Mouse (Mus musculus) urinary bladder, postnatal 25 days (tissue): ENCODE results near the gene Gcnt7.
A peak's percentile ranks its signal among the peaks of the same experiment; 100 is the strongest.

ENCODE experiments used
- DNase-seq: peaks from one replicate; pipeline ENCODE4 v3.0.0; 2022; ENCODE audit warnings: low spot score

Gene Gcnt7

DNA sequence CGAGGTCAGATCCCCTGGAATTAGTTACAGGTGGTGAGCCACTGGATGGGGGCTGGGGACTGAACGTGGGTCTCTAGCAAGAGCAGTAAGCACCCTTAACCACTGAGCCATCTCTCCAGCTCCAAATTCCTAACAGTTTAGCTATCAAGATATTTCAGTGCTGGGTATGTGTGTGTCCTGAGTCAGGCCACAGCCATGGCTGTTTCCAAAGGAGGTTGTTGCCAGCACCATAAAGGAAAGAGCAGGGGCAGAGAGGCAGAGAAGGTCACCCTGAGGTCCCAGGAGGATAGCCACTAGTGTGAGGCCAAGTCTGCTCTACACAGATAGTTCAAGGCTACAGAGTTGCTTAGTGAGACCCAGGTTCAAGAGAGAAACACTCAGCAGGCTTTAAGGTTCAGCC, 2.3 kb upstream of the Gcnt7 start:
- no peak for DNase-seq

DNA sequence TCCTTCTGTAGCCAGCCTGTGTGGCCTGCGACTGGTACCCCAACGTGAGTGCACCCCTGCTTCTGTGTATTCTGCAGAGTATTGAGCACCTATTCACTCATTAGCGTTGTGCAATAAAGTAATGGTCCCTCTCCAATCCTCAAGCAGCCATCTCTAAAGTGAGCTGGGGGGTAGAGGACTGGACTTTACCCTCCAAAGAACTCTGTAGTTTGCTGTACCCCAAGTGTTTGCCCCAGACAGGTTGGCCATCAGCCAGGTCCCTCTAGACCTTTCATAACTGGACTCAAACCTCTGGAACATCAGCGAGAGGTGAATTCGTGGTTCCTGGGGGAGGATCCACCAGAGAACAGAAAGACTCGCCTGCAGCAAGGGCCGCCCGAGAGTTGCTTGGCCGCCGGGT, 5.9 kb downstream of the Gcnt7 start:
- no peak for DNase-seq

DNA sequence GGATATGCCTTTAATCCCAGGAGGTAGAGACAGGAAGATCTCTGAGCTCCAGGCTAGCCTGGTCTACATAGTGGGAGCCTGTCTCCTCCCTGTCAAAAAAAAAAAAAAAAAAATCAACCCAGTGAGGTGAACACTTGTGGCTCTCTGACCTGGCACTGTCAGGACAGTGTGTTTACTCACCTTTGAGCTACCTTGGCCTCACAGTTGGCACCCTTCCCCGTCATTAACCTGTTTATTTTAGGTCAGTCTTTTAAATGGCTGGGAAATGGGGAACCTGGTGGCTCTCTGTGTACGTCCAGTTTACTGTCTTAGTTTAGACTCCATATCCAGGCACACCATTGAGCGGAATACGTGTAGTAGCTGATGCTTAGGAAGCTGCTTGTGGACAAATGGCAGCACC, 6.4 kb downstream of the Gcnt7 start:
- no peak for DNase-seq

DNA sequence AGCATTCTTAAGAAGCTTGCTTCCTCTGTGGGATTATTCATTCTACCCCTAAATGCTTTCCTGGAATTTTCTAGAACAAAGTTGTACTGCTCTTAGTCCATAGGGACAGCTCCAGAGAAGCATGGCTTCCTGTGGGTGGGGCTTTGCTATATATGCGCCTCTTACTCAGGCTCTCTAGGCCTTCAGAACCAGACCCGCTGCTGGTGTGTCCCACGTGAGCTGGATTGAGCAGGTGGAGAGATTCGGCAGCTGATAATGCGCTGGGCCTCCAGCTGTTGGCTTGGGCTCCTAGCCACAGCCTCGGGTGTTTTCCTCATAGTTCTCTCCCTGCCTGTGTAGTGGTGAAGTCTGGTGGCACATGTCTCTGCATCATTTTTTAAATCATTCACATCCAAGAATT, 7.8 kb downstream of the Gcnt7 start:
- no peak for DNase-seq

DNA sequence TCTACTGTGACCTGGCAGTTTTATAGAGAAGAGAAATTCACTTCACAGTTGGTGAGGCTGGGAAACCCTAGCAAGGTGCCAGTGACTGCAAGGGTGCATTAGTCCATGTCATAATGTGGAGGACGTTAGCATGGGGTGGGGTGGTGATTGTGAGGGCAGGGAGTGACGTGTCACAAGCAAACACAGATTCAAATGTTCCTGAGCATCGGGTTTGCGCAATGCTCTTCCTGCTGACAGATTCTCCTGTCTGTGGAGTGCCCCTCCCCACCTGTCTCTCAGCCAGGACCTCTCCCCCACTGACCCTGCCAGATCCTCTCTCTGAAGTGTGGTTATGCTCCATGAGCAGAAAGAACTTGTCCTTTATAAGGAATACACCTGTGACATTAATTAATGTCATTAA, 10.1 kb downstream of the Gcnt7 start:
- DNase-seq, result no peak

DNA sequence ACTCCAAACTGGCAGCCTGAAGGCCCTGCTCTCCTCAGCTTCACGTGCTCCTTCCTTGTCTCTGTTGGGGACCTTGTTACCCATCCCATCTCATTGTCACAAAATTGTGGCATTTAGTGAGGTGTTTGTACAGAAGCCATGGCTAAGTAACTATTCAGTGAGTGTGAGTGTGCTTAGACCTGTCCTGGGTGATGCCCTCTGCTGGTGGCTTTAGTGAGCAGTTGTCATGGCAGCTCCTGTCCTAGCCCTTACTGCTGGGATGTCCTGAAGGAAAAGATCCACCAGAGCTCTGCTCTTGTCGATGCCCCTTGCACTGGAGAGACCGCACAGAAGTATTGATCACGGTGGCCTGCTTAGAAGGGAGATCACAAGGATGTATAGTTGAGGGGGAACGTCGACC, 11.1 kb downstream of the Gcnt7 start:
- no peak for DNase-seq

DNA sequence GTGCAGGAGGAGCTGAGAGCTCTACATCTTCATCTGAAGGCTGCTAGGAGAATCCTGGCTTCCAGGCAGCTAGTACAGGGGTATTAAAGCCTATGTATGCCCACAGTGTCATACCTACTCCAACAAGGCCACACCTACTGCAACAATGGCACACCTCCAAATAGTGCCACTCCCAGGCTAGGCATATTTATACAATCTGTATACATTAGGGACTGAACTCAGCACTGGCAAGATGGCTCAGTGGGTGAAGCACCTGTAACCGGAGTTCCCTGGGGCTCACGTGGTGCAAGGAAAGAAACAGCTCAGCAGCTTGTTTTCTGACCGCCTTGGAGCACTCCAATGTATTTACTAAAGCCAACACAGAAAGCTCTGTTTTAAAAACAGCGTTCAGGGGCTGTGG, 12.8 kb downstream of the Gcnt7 start:
- DNase-seq, result no peak

DNA sequence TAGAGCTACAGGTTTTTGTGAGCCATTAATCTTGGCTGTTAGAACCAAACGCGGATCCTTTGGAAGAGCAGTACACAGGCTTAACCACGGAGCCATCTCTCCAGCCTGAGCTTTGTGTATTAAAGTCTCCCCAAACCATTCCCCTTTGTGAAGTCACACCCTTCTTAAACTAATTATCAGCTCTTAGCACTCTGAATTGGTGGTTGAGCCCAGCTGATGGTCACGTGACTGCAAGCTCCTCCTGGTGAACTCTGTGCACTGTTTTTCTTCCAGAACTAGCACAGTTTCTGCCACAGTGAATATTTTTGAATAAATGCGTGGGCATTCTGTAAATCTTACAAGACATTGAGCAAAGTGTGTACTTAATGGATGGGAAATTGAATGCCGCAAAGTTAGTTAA, 17.2 kb downstream of the Gcnt7 start:
- no peak for DNase-seq

DNA sequence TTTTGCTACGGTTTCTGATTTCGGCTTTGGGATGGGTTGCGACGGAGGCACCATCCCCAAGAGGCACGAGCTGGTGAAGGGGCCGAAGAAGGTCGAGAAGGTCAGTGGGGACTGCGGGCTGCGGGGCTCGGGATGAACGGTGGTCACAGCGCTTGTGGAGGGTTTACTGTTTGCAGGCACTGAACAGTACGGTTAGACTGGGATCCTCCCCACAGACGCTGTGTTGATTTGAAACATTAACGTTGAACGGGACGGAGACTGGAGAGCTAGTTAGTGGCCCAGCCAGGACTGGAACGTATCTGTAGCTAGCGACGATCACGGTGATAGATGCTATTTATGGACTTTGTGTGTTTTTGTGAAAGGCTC, 17.8 kb downstream of the Gcnt7 start:
- no peak for DNase-seq

DNA sequence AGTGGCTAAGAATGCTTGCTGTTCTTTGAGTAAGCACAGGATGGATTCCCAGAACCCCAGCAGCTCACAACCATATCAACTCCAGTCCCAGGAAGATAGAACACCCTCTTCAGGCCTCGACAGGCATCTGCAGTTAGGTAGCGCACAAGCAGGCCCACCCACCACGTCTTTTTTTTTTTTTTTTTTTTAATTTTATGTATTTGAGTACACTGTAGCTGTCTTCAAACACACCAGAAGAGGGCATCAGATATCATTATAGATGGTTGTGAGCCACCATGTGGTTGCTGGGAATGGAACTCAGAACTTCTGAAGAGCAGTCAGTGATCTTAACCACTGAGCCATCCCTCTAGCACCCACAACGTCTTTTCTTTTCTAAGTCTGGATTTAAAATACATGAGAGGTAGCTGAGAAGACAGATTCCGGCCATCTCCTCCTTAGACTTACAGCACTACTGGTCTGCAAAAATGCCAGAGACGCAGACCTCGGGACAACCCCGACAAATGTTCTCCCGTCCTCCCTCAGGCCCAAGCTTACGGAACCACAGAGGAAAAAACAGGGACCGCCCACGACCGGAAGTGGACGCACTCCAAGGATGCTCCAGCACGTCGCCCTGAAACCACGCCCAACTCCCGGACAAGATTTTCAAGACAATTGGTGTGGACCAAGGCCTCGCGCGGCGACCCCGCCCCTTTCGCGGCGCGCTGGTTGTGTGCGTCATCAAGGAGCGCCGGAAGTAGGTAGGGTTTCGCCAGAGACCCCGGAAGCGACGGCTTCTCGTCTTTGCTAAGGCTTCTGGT, 18.4 kb downstream of the Gcnt7 start, which contains the start of gene Rtf2:
TSS of gene Rtf2 (plus strand) at position 714 of the 797 bp plus-strand sequence.
- DNase-seq, result peak; percentile 99

DNA sequence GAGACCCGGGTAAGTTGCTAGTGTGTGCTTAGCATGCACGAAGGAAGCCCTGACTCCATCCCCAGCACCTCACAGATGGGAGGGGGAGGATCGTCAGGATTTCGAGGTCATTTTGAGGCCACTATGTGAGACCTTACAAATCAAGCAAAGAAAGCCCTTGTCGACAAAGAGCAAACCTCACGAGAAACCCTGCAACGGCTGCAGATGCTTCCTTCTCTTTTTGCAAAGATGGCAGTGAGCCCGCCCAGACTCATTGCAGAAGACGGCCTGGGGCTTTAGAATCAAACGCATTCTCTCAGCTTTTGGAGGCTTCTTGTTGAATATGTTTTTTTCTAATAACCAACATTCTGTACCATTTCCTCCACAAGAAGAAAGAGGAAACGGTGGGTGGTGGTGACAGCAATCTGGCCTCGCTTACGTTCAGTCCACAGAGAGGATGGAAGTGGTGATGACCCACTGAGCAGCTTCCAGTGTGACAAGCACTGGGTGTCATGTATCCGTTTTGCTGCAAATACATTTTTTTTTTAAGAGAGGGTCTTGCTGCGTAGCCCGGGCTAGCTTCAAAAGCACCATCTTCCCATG, 20.9 kb downstream of the Gcnt7 start:
- no peak for DNase-seq

DNA sequence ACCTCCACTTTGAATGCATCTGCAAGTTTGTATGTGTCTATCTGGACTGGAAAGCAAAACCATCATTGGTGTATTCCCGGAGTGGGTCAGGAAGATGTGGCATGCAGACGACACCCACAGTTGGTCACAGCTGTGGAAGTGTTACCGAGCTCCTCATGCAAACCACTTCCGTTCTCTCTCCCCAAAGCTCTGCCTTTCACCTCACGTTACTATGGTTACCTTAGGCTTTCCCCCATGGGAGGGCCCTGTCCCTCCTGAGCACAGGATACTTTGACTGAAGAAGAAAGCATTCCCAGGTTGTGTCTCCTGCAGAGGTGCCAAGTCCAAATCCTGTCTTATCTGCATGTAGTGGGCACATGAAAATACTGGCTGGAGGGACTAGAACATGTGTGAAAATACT, 24.6 kb downstream of the Gcnt7 start:
- DNase-seq, result no peak

DNA sequence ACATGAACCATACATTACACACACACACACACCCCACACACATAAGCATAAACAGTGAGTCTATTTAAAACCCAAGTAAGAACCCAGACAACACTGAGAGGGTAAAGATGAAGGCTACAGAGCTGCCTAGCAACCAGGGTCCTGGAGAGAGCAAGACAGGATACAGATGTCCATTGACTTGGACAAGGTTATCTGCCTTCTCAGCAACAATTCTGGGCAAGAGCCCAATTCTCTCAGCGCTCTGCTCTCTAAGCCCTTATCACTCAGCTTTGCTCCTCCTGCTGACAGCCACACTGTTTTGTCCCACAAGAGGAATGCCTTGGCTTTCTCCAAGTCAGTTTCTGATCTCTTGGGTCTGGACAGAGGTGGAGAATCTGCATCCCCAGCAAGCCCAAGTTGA, 27.8 kb downstream of the Gcnt7 start:
- DNase-seq, result no peak

DNA sequence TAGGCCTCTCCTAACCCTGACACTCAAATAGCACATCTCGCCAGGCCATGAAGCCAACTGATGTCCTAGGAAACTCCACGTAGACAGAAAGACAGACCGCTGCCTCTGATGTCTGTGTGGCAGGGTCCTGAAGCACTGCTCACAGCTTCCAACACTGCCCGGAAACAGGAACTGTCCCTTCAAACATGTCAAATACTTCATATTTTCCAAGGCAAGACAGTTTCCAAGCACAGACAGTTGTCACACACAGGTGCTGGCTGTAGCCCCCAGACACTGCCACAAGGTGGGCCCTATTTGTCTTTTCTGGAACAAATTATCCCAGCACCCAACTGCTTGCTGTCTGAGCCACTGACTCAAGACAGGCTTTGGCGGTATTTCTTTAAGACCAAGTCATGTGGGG, 40.2 kb downstream of the Gcnt7 start:
- no peak for DNase-seq

DNA sequence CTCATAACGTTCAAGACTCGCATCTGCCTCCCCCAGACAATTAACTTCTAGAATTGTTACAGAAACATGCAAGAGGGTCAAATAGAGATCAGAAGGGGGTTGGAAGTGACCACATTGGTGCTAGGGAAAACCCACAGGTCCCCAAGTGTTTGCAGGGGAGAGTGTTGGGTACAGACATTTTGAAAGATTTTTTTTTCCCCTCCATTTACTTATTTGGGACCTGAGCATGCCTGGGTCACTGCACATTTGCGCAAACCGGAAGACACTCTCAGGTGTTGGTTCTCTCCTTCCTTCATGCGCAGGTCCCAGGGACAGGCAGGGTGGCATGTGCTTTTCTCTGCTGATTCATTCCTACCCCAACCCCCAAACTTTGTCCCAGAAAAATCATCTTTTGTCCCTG, 41.5 kb downstream of the Gcnt7 start:
- DNase-seq, result no peak

DNA sequence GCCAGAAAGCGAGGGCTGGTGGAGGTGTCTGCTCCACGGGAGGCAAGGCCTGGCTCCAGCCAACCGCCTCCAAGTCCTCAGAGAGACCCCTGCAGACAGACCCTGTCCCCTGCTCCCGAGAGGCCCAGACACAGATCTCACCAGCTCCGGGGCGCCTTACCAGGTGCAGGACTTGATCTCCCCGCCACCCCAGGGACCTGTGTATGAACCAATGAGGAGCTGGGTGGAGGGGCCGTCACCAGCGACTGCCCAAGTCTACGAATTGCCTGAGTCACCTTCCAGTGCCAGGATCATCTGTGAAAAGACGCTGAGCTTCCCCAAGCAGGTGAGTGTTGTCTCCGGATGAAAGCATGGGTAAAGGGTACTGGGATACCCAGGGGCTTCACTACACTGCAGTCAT, 42.2 kb downstream of the Gcnt7 start:
- no peak for DNase-seq

DNA sequence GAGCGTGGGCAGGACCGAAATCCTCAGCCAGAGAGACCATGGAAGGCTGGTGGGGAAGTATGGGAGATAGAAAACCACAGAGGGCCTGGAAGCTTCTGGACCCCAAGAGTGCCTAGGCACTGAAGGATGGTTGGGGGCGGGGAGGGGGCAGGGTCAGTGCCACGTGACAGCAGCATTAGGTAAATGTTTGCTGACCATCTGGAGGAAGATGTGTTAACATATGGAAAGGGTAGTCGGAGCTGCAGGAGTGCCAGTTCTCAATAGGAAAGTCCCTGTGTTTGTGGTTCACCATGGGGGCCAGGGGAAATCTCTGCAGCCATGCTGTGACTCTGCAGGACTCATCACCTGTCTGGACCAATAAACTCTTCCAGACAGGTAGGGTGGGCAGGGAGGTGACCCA, 44.5 kb downstream of the Gcnt7 start:
- no peak for DNase-seq

DNA sequence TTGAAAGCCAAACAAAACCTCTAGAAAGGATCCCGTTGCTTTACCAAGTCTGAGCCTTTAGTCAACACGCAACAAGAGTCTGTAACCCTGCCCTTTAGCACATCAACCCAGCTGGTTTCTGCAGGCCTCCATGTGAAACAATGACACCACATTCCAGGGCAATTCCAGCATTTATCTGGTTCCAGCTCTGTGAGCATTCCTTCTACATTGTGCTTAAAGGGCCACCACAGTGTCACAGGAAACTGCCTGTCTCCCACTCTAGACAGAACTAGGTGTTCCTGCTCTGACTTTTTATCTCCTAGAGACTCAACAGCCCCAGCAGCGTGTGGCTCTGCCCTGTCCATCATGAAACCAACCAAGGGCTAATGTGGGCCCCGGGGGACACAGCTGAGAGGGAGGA, 45.1 kb downstream of the Gcnt7 start:
- no peak for DNase-seq

DNA sequence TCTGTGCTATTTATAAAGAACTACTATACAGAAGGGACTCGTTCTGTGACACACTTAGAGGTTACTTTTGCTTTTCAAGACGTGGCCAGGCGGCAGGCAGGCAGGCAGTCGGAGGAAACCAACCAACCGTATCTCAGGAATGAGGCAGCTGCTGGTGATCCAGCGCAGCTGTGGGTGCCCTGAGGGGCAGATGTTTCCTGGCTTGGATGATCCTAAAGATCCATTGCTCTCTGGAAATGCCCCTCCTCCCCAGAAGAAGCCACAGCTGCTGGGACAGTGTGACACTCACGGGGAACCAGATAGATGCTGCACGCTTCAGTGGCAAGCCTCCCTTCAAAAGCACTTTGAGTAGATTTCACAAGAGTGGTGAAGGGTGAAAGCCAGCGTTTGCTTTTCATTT, 45.9 kb downstream of the Gcnt7 start:
- no peak for DNase-seq

DNA sequence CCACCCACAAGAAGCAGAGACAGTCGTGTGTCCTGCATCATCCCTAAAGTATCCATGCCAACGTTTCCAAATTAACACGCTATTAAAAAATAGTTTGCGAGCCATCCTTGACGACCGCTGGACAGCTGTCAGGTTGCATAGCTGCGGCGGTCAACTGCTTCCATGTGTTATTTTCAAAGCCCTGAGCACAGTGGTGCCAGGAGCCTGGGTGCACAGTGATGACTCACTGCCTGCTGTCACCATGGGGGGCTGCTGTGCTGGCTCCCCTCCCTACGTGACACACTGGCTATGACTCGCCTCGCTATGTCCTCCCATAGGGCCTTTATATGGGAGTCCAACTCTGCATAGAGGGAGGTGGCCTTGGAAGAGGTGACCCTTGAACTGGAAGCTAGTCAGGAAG, 47.3 kb downstream of the Gcnt7 start:
- DNase-seq, result no peak

DNA sequence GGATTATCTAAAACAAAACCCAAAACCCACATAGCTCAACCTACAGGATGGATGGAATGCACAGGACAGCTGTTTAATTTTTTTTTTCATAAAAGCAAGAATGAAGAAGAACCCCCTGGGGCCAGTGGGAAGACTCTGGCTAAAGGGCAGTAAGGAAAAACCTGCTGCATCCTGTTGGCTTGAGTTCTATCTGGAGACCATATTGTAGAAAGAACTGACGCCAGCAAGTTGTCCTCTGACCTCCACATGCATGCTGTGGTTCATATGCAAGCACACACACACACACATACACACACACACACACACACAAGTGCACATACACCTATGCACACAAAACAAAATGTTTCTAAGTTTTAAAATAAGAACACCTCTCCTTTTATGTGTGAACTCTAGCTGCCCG, 47.7 kb downstream of the Gcnt7 start:
- no peak for DNase-seq

DNA sequence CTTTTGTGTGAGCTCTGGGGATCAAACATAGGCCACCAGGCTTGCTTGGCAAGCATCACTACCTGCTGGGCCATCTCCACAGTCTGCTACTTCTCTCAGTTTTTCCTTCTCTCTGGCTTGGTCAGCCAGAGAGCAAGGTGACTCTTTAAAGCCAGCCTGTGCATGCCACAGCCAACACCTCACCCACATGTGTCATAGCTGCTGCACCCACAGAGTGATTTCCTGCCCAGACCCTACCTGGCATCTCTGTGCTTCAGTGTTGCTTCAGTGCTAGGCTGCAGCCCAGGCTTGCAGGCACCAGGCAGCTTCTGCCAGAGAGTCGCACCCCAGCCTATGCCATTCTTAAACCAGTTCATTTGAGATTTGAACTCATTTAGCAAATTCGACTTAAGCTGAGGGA, 50.9 kb downstream of the Gcnt7 start:
- no peak for DNase-seq

DNA sequence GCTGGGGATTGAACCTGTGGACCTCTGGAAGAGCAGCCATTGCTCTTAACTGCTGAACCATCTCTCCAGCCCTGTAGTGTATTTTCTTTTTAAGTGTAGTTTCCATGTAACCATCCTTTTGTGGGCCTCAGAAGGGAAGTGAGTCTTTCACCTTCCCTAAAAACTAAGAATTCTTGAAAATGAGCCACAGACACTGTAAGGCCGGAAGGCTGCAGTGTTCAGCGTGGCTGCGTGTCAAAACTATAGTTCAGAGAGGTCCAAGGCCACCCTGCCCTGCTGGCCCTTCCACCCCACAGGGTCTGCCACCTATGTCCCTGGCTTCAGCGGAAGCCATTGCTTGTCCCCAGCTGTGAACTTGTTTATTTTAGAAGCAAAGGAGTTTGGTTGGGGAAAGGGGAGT, 52.2 kb downstream of the Gcnt7 start:
- DNase-seq, result no peak

DNA sequence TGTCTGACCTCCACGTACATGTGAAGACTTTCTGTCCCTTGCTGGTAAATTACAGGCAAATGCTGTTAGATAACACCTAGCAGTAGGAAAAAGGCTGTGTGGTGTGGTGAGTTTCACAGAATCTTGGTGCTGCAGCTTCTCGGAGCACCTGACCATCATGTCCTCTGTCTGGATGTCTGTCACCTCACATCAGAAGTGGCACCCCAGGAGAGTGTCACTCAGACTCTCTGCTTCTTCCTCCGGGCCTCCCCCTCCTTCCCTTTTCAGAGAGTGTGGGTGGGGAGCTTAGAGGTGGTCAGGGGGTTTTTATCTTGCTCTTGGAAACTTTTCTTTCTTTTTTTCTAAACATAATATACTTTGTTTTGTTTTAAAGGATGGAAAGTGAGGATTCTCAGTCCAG, 53.4 kb downstream of the Gcnt7 start:
- no peak for DNase-seq
